Comparison of ENCODE assay signal across 16 mouse cellular contexts in the genomic region with DNA sequence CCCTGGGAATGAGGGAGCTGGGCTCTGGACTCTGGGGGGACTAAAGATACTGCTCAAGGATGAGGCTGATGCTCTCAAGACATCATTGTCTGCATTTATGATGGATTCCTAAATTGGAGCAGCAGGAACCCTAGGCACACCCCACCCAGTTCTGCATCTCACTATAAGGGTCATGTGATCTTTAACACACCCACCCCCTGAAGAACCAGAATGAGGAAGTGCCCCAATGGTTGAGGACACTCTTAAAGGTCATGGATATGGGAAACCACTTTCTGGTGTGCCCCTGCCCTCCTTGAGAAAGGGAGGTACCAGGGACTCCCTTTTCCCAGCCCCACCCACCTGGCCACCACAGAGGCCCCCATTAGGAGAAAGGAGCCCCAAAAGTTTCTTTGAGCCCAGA.
"Had no signal": no experiment of that assay in that cellular context is flagged by ENCODE, and none has a peak within 500 bp of the region (broad histone marks: within the 10 kb centered on the region; RNA-seq: fewer than 3 reads in every experiment).

No protein-coding gene starts in this region.

- ATAC-seq: intestine, embryonic 15.5 days; lung, postnatal 0 days had no signal

- H3K36me3 ChIP-seq: intestine, embryonic 15.5 days; stomach, embryonic 15.5 days had no signal

- H3K9ac ChIP-seq: intestine, embryonic 15.5 days; liver, embryonic 14.5 days; midbrain, embryonic 12.5 days; neural tube, embryonic 15.5 days; stomach, embryonic 15.5 days had no signal

- H3K9me3 ChIP-seq: intestine, embryonic 15.5 days; megakaryocyte, embryonic 14.5 days; midbrain, embryonic 12.5 days; neural tube, embryonic 15.5 days; stomach, embryonic 15.5 days had no signal

- DNase-seq: kidney, adult 18-20 months; kidney, postnatal 10 days; left cerebral cortex, postnatal 4 days; lung, adult 2 months; lung, postnatal 36 days; right cerebral cortex, adult 18-20 months; thymus, adult 2 months; thymus, postnatal 25 days had no signal

- H3K4me2 ChIP-seq: intestine, embryonic 15.5 days; midbrain, embryonic 12.5 days; neural tube, embryonic 15.5 days; stomach, embryonic 15.5 days had no signal

- H3K27me3 ChIP-seq: intestine, embryonic 15.5 days; megakaryocyte, embryonic 14.5 days; midbrain, embryonic 12.5 days; neural tube, embryonic 15.5 days; stomach, embryonic 15.5 days had no signal

- H3K27ac ChIP-seq: intestine, embryonic 15.5 days; liver, embryonic 14.5 days; midbrain, embryonic 12.5 days; neural tube, embryonic 15.5 days; stomach, embryonic 15.5 days had no signal

- H3K4me3 ChIP-seq: intestine, embryonic 15.5 days; megakaryocyte, embryonic 14.5 days; midbrain, embryonic 12.5 days; myocyte; neural tube, embryonic 15.5 days; stomach, embryonic 15.5 days had no signal

- H3K4me1 ChIP-seq: intestine, embryonic 15.5 days; midbrain, embryonic 12.5 days; neural tube, embryonic 15.5 days; stomach, embryonic 15.5 days had no signal
